Mouse (Mus musculus) frontal cortex, adult 2 months (tissue): Measurements from ENCODE around the gene Tpm4. TPM values are rescaled to one million over a fixed set of nuclear protein-coding genes. Genes with fewer than 3 reads are reported as not detected.

Source experiments
- DNase-seq, 2 experiments: peaks; one replicate each; pipeline ENCODE4 v3.0.0; 2022; ENCODE audit warnings: low spot score in 1 of 2; ENCODE audit errors: extremely low spot score in 1 of 2
- polyA plus RNA-seq: library from polyadenylated mRNA; depleted of rRNA; stranded (reverse); fragments of >200 nt; gene quantifications from 2 replicates; pipeline ENCODE4 v1.2.3, GENCODE M21; 2012

Tpm4 gene
- polyA plus RNA-seq, 1 experiment = 41.6 TPM

DNA sequence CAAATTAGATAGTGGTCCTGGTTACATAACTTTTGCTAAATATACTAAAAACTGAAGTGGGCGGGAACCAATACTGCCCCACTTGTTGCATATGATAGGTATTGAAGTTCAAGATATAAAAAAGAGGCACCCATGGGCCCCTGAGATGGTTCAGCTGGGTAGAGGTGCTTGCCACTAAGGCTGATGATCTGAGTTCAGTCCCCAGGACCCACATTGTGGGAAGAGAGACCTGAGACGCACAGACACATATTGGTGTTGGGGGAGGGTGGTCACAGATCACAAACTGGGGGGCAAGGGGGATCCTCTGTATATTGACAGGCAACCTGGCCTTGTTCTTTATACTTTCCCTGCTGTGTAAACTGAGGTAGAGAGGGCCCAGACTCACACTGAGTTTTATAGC is 2.7 kb downstream of the Tpm4 start:
- no peak for DNase-seq

DNA sequence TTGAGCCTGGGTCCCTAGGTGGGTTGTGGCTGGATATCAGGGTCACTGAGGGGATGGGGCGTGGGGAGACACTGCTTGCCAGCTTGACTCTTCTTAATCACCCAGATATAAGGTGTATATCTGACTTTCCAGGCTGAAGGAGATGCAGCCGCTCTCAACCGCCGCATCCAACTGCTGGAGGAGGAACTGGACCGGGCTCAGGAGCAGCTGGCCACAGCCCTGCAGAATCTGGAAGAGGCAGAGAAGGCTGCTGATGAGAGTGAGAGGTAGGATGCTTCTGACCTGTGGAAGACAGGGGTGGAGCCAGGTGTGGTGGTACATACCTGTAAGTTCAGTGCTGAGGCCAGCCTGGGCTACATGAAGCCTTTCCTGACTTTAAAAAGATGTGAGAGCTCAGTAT is 3.7 kb downstream of the Tpm4 start:
- no peak for DNase-seq

GRCm38 (mm10) chr8:72143256-72143824 is 8.6 kb downstream of the Tpm4 start:
- DNase-seq = no peak

- no peak for DNase-seq
These were observed 9.7 kb downstream of the Tpm4 start for GRCm38 (mm10) chr8:72144345-72144975.

DNA sequence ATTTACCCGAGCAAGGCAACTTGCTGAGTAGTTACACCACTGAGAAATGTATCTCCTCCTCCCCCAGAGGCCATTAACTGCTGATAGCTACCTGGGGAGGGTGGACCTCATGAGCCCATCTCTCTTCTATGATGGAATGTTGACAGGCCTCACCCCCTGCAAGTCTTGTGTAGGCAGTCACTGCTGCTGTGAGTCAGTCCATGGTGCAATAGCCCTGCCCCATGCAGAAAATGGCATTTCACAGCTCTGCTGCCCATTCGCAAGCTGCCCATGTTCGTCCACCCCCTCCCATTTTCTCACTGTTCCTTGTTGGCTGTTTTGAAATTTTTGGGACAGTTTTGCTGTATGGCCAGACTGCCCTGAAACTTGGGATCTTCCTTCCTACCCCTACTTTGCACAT is 10.7 kb downstream of the Tpm4 start:
- DNase-seq = no peak

- DNase-seq = no peak
These were observed 11.3 kb downstream of the Tpm4 start for GRCm38 (mm10) chr8:72146056-72146455.

DNA sequence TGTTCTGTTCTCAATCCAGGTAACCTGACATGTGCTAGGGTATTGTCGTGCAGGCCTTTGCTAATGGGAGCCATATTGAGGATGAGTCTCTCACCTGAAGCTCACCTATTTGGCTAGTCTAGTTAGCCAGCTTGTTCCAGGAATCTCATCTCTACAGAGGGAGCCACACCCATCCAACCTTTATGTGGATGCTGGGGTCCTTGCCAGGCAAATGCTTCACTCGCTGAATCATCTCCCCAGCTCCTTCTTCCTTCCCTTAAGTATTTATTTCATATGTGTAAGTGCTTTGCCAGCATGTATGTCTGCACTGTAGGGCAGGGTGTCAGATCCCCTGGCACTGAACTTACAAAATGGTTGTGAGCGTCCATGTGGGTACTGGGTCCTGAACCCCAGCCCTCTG is 11.8 kb downstream of the Tpm4 start:
- no peak for DNase-seq

DNA sequence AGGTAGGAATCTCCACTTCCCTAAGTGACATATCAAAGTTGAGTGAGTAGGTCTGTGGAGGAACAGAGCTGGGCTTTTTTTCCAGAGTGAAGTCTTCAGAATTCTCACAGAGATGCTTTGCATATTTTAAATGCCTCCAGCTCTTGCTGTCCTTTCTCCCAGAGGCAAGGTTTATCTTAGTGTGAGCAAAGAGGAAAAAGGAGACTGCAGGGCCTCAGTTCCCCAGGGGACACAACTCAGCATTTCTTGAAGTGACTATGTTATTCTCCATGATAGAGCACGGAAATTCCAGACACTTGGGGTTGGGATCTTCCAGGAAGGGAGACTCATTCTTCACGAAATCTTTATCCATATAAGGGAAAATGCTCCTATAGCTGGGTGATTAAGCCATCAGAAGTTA is 12.5 kb downstream of the Tpm4 start:
- DNase-seq = no peak

- DNase-seq = no peak
These were observed 14.3 kb downstream of the Tpm4 start for GRCm38 (mm10) chr8:72149056-72149455.

DNA sequence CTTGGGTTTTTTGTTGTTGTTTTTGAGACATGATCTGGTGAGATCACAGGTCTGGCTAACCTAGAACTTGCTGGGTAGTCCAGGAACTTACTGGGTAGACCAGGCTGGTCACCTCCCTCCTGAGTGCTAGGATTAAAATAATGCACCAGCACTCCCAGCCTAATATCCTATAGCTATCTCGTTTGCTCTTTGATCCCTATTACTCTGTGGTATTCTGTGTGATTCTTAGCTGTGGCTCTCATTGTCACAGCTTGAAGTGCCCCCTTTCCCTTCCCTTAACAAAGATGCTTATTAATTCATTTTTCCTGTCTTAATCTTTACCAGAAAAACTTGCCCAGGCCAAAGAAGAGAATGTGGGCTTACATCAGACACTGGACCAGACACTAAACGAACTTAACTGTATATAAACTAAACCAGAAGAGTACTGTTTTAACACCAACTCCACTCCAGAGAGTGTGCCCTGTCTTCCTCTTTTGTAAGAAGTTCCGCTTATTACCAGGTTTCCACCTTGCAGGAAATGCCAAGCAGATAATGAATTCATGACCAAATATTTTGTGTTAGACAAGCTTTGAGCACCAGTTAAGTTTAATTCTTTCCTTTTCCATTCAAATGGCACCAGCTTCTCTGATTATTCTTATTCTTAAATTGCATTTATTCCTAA is 16.8 kb downstream of the Tpm4 start:
- DNase-seq = no peak

GRCm38 (mm10) chr8:72153382-72153781 is 18.6 kb downstream of the Tpm4 start:
- no peak for DNase-seq

DNA sequence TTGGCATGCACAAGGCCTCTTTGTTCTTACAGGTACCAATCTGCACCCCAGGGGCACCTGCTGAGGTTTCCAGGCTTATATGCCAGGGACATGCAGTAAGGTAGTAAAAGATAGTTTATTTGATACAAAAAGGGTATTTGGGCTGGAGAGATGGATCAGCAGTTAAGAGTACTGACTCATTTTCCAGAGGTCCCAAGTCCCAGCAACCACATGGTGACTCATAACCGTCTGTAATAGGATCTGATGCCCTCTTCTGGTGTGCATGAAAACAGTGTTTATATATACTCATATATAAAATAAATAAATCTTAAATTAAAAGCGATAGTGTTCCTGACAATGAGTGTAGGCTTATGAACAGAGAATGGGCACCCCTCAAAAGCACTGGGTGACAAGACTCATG is 23.3 kb downstream of the Tpm4 start:
- DNase-seq = no peak

- DNase-seq = no peak
These were observed 24.0 kb downstream of the Tpm4 start for GRCm38 (mm10) chr8:72158726-72159125.

GRCm38 (mm10) chr8:72160007-72160406 is 25.2 kb downstream of the Tpm4 start:
- DNase-seq = no peak

GRCm38 (mm10) chr8:72160707-72161697 is 26.2 kb downstream of the Tpm4 start, which contains the start of gene Rab8a:
TSS of gene Rab8a (plus strand) at chr8:72161200.
- DNase-seq = peak; percentile 99 to 100

GRCm38 (mm10) chr8:72162821-72163220 is 28.0 kb downstream of the Tpm4 start:
- no peak for DNase-seq

GRCm38 (mm10) chr8:72169098-72169668 is 34.4 kb downstream of the Tpm4 start:
- no peak for DNase-seq

DNA sequence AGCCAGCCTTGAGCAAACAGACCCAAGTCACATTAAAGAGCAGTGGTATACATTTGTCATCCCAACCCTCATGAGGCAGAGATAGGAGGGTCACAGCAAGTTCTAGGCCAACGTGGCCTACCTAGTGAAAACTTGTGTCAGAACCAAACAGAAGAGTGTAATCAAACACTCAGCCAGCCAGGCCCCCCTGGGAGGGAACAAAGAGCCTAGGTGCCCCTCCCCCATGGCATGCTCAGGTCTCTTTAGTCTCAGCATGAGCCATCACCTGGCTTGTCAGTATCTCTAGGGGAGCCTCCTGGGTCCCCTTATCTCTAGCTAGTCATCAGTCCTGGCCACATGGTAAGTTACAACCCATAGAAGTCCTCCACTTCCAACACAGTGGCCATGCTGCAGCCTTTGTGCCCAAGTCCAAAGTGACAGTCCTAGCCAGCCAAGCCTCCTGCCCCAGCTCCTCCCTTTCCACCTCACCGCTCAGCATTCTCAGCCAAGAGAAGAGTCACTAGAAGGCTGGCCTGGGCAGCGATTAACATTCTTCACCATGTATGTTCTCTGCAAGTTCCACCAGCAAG is 35.0 kb downstream of the Tpm4 start:
- no peak for DNase-seq

GRCm38 (mm10) chr8:72177346-72177925 is 42.7 kb downstream of the Tpm4 start:
- DNase-seq = peak; percentile 35 to 87
